Mouse (Mus musculus) activated CD4-positive, CD25-positive, alpha-beta regulatory T cell, adult 4 months (primary cell): Measurements from ENCODE around the gene Gm4969. TPM values are rescaled to one million over a fixed set of nuclear protein-coding genes. Genes with fewer than 3 reads are reported as not detected.
"Not testable (repeated sequence)": the region's sequence is repeated elsewhere in the genome, so short reads cannot be mapped to it uniquely, and the experiment has no call there.

ENCODE experiments used
- ATAC-seq: one replicate; pipeline ENCODE4 v1.8.0; 2017
- polyA plus RNA-seq, 2 experiments: library from polyadenylated mRNA; unstranded; fragments of 100-300 nt; shearing (Covaris generic); gene quantifications; one replicate each; pipeline ENCODE4 v1.2.1; 2017

The Gm4969 gene
- not detected for polyA plus RNA-seq

- ATAC-seq = no peak
Observed at GRCm38 (mm10) chr7:19118028-19118771, at the start of gene Gm4969. Gm4969 (minus strand) TSS chr7:19118368.

- ATAC-seq = no peak
Observed at GRCm38 (mm10) chr7:19166990-19167389, 48.8 kb upstream of the Gm4969 start.

- ATAC-seq = no peak
Observed at GRCm38 (mm10) chr7:19165656-19166423, 47.7 kb upstream of the Gm4969 start, which contains the start of gene Gipr. Gipr (minus strand) TSS chr7:19166127.

GRCm38 (mm10) chr7:19164978-19165377 lies 46.8 kb upstream of the Gm4969 start:
- peak; percentile 70 for ATAC-seq

- no peak for ATAC-seq
Observed at GRCm38 (mm10) chr7:19164189-19164588, 46.0 kb upstream of the Gm4969 start.

DNA sequence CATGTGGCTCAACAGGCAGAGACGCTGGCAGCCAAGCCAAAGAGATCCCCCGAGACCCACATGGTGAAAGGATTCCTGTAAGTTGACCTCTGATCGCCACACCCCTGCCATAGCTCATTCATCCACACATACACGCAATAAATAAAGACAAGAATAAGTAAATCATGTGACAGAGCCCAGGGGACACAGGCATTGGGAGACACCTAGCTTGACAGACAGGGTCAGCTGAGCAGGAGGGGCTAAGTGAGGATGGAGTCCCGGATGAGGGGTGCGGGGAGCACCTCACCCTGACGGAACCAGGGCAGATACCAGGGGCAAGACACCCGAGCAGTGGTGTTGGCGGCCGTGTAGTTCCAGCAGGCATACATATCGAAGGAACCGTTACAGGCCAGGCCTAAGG lies 45.6 kb upstream of the Gm4969 start:
- ATAC-seq = no peak

GRCm38 (mm10) chr7:19162928-19163327 lies 44.8 kb upstream of the Gm4969 start:
- no peak for ATAC-seq

DNA sequence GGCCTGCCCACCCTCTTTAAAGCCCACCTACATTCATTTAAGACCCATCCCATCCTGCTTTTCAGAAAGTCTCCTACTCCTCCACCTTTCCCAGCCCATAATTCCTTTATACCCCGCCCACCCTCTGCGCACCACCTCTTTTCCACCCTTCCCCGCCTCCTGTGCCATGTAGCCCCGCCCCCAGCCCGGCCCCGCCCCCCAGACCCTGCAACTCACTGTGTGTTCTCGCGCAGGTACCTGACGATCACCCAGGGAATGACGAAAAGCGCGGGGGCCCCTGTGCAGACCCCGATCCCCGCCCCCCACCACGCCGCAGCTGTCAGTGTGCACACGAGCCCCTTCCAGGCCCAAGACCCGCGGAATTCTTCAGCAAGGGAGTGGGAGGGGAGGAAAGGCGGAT lies 41.9 kb upstream of the Gm4969 start:
- ATAC-seq = no peak

DNA sequence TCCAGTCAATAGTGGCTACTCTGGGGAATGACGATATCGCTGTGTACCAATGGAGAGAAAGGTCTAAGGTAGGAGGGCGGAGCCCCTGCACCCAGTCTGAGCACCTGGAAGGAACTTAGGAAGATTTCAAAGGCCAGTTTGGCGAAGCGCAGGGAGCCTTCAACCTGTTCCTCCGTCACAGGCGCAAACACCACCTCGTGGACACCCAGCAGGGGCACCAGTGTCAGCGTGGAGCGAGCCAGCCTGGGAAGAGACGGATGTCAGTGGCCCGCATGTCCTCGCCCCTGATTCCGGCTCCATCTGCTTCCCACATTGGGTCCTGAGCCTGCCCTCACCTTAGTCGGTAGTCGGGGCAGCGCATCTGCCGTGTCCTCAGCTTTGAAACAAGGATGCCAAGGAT lies 41.2 kb upstream of the Gm4969 start:
- ATAC-seq = no peak

GRCm38 (mm10) chr7:19158601-19159000 lies 40.4 kb upstream of the Gm4969 start:
- no peak for ATAC-seq

DNA sequence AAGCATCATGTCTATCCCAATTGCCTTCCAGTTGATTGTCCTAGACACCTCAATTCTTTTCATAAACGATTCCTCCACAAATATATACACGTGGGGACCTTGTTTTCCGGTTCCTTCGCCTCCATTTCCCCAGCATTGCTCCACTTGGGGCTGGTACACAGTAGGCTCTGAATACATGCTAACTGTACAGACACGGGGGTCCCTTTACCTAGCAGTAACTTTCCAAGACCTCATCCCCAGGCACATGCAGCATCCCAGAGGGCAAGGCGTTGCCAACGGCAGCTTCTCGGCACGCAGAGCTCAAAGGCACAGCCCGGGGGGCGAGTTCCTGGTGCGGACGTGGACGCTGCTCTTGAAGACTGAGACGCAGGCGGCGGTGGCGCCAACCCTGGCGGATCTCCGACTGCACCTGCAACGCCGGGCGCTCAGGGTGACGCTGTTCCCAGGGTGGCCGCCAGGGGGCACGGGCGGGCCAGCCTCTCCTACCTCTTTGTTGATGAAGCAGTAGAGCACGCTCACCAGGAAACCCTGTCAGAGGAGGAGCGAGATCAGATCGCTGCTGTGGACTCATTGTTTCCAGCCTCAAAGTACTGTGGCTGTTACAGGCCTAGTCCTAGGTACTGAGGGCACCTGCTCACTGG lies 39.1 kb upstream of the Gm4969 start:
- ATAC-seq = peak; percentile 95

DNA sequence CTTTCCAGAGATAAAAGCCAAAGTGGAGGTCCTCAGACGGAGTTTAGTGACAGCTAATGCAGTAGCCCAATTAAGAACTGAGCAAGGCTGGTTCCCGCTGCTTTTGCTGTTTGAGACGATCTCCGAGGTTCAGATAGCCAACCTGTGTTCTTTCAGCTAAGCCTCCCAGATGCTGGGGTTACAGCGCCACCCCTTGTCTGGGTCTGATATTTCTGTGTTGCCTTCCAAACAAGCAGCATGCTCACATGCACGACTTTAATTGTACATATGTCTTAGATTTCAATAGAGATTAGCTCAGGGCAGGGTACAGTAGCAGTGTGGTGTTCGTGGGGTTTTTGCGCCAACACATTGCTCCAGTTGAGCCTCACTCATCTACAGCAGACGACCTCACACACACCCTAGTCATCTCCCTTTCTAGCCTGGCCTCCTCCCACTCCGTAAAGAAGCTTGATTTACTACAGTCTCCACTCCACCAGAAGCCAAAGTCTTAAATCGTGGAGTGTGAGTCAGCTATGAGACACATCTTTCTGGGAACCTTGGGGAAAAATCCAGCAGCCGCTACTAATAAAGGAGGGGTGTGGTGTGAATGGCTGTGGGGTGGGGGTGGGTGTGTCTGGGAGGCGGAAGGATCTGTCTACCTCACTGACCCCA lies 37.8 kb upstream of the Gm4969 start:
- no peak for ATAC-seq

DNA sequence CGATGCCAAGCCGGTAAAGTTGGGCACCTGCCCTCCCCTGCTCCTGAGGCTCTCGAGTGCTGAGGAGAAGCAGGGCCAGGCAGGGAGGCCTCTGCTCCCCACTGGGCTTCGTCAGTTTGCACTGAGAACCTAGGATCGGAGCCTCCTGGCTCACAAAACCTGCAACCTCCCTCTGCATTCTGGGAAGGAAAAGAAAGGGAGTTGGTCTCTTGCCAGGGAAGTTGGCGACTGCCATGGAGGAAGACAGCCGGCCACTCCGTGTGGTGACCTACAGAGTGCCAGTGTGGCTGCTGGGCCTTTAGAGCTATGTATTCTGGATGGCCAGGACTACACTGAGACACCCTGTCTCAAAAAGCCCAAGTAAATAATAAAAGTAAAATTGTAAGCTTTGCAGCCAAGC lies 36.6 kb upstream of the Gm4969 start:
- no peak for ATAC-seq

DNA sequence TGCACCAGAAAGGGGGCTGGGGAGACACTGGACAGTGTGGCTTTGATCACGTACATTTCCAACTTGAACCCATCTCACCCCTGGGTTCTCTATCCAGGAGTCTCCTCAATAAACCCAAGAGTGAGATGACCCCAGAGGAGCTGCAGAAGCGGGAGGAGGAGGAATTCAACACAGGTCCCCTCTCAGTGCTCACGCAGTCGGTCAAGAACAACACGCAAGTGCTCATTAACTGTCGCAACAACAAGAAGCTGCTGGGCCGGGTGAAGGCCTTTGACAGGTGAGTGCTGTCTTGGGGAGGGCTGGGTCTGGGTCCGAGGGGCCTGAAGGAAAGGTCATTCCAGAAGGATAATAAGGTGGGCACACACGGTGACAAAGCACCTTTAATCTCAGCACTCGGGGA lies 33.0 kb upstream of the Gm4969 start:
- ATAC-seq = not testable (repeated sequence)

GRCm38 (mm10) chr7:19149626-19150025 lies 31.5 kb upstream of the Gm4969 start, which contains the start of gene Snrpd2:
Snrpd2 (plus strand) TSS chr7:19149722.
- peak; percentile 55 for ATAC-seq

DNA sequence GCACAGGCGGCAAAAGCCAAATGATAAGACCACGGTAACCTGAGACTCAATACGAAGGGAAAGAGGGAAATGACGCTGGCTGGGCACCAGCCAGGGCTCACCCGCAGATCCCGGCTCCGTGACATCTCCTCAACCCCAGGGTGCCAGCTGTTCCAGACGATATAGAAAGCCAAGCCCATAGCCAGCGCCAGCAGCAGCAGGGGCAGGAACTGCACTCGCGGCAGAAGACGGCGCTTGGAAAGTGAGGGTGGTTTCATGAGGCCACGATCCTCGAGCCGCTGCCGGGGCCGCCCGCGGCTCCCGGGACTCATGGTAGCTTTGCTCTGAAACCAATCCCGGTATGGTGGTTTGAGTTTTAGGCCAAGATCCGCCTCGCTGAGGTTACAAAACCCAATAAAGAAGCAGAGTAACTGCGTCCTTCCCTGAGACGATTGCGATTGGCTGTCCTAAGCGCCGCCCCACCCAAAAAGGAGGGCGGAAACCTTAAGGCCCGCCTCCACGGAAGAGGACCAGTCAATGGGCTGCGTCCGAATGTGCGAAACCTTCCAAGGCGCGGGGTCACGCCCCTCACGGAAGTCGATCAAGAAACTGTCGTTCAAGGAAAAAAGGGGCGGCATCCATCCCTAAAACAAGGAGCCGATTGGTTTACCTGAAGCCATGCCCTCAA lies 30.8 kb upstream of the Gm4969 start, which contains the start of gene Qpctl:
Gene Qpctl, minus strand, starts transcription at position 417 of the 667 bp plus-strand sequence.
- peak; percentile 94 for ATAC-seq

DNA sequence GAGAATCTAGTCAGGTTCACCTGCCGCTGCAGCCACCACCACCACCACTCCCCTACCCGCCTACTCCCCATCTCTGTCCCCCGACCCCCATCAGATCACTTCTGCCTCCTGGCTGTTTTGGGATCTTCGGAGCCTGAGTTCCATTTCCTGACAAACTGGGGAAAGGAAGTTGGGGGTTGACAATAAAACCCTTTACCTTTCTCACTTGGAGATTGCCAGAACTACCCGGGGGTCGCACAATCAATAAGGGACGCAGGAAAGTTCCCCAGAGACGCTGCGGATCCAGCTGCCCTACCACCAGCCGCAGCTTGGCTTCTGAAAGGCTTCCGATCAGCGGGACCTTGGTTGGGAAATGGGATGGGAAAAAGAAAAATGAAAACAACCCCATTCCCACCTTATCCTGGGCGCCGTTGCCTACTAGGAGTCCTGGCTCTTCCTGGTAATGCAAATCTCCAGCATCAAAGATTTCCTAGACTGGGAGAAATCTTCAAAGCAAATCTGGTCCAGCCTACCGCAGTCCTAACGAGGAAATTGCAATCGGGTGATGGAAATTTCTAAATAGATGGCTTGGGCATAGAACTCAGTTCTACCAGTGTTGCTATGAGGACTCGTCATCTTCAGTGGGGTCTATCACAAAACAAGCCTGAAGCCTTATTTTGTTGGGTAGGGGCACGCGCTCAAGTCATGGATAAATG lies 30.2 kb upstream of the Gm4969 start:
- no peak for ATAC-seq

- ATAC-seq = no peak
Observed at GRCm38 (mm10) chr7:19147497-19148045, 29.4 kb upstream of the Gm4969 start.

- ATAC-seq = no peak
Observed at GRCm38 (mm10) chr7:19146793-19147192, 28.6 kb upstream of the Gm4969 start.

DNA sequence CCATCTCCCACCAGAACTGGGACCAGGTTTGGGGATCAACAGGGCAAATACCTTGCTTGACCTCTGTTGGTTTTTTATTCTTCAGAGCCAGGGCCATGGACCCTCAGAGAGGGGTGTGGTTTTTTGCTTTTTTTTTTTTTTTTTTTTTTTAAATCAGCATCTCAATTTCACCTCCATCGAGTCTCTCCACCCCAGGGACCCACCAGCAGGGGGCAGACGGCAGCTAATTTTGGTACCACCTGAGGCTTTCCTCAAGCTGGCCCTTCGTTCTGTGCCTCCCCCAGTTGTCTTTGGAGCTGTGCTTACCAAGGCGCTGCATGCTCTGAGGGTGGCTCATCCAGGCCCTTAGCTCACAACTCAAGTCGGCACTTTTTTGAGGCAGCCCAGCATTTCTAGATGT lies 19.2 kb upstream of the Gm4969 start:
- no peak for ATAC-seq

DNA sequence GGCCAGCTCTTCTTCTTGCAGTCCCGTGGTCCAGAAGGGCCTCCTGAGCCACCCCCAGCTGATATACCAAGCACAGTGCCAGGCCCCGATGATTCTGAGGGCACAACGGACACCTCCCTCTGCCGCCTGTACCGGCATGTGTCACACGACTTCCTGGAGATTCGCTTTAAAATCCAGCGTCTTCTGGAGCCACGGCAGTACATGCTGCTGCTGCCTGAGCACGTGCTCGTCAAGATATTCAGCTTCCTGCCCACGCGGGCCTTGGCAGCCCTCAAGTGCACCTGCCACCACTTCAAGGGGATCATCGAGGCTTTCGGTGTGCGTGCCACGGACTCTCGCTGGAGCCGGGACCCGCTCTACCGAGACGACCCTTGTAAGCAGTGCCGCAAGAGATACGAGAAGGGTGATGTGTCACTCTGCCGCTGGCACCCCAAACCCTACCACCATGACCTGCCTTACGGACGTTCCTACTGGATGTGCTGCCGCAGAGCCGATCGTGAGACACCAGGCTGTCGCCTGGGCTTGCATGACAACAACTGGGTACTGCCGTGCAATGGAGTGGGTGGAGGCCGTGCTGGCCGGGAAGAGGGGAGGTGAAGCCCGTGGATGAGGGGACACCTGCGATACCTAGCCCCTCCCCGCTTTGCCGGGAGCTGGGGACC lies 18.6 kb upstream of the Gm4969 start:
- no peak for ATAC-seq
